Mouse (Mus musculus) MEL (cell line): ENCODE results near the gene Cachd1. TPM values are rescaled to one million over a fixed set of nuclear protein-coding genes. Genes with fewer than 3 reads are reported as not detected.

Source experiments
- DNase-seq: peaks from one replicate; pipeline ENCODE4 v3.0.0; 2011; ENCODE audit warnings: low read depth, low spot score
- H3K27ac ChIP-seq: 2 replicates; pipeline ENCODE4 v1.5.1; 2012; ENCODE audit warnings: low read depth, mild to moderate bottlenecking, control low read depth, low read length, moderate library complexity; ENCODE audit not compliant: control insufficient read depth
- H3K27me3 ChIP-seq, 2 experiments: fragments of 150-350 bp in 1 of 2; sonication (generic) in 1 of 2; 2 replicates each; pipeline ENCODE4 v1.6.1; 2012; ENCODE audit warnings: low read length in 2 of 2, mild to moderate bottlenecking in 2 of 2, improper control_type of control experiment in 1 of 2, moderate library complexity in 1 of 2; ENCODE audit not compliant: insufficient read depth in 2 of 2, control insufficient read depth in 1 of 2
- H3K36me3 ChIP-seq, 2 experiments: 2 replicates each; pipeline ENCODE4 v1.6.1; 2012 to 2014; ENCODE audit warnings: low read length in 2 of 2, improper control_type of control experiment in 1 of 2, inconsistent platforms in 1 of 2, mild to moderate bottlenecking in 1 of 2; ENCODE audit not compliant: insufficient read depth in 2 of 2, control insufficient read depth in 1 of 2
- H3K4me1 ChIP-seq, 2 experiments: fragments of 150-350 bp in 1 of 2; sonication (generic) in 1 of 2; 2 replicates each; pipeline ENCODE4 v1.6.1; 2012; ENCODE audit warnings: low read length in 2 of 2, improper control_type of control experiment in 1 of 2, mild to moderate bottlenecking in 1 of 2; ENCODE audit not compliant: insufficient read depth in 2 of 2, control insufficient read depth in 1 of 2
- H3K4me3 ChIP-seq, 2 experiments: fragments of 150-350 bp in 1 of 2; sonication (generic) in 1 of 2; 2 replicates each; pipeline ENCODE4 v1.5.1; 2012; ENCODE audit warnings: low read depth in 2 of 2, low read length in 2 of 2, mild to moderate bottlenecking in 2 of 2, moderate library complexity in 2 of 2, control low read depth in 1 of 2, improper control_type of control experiment in 1 of 2; ENCODE audit not compliant: control insufficient read depth in 1 of 2, insufficient read depth in 1 of 2
- H3K79me2 ChIP-seq: 2 replicates; pipeline ENCODE4 v1.6.1; 2012; ENCODE audit warnings: mild to moderate bottlenecking, low read length, moderate library complexity; ENCODE audit not compliant: control insufficient read depth, poor library complexity, insufficient read depth
- H3K9ac ChIP-seq: 2 replicates; pipeline ENCODE4 v1.6.1; 2012; ENCODE audit warnings: low read depth, mild to moderate bottlenecking, control low read depth, low read length, moderate library complexity; ENCODE audit not compliant: control insufficient read depth, poor library complexity, severe bottlenecking
- H3K9me3 ChIP-seq: fragments of 150-350 bp; sonication (generic); replicated peaks from 2 replicates; pipeline ENCODE4 v1.6.1; 2012; ENCODE audit warnings: mild to moderate bottlenecking, low read length, improper control_type of control experiment, moderate library complexity; ENCODE audit not compliant: insufficient read depth
- BHLHE40 ChIP-seq: IDR thresholded peaks from 2 replicates; pipeline ENCODE4 v1.6.1; 2012; ENCODE audit warnings: low read depth, mild to moderate bottlenecking, inconsistent platforms, low read length, improper control_type of control experiment, borderline replicate concordance
- CHD1 ChIP-seq: IDR thresholded peaks from 2 replicates; pipeline ENCODE4 v1.6.1; 2012; ENCODE audit warnings: low read depth, mild to moderate bottlenecking, inconsistent platforms, low read length, improper control_type of control experiment
- CHD2 ChIP-seq: IDR thresholded peaks from 2 replicates; pipeline ENCODE4 v1.6.1; 2011; ENCODE audit warnings: low read length, improper control_type of control experiment
- CTCF ChIP-seq, 3 experiments: IDR thresholded peaks in 2 of 3; conservative IDR thresholded peaks in 1 of 3; 2 replicates each; pipeline ENCODE4 v1.5.1; 2011 to 2012; ENCODE audit warnings: low read length in 3 of 3, low read depth in 2 of 3, mild to moderate bottlenecking in 2 of 3, improper control_type of control experiment in 1 of 3, inconsistent platforms in 1 of 3, mixed read lengths in 1 of 3, moderate library complexity in 1 of 3; ENCODE audit not compliant: control insufficient read depth in 1 of 3, insufficient read depth in 1 of 3, poor library complexity in 1 of 3, severe bottlenecking in 1 of 3
- GATA1 ChIP-seq: IDR thresholded peaks from 2 replicates; pipeline ENCODE4 v1.6.1; 2011; ENCODE audit warnings: low read depth, low read length, improper control_type of control experiment
- JUND ChIP-seq: IDR thresholded peaks from 2 replicates; pipeline ENCODE4 v1.6.1; 2011; ENCODE audit warnings: low read depth, mild to moderate bottlenecking, improper control_type of control experiment, low read length
- MAFK ChIP-seq: IDR thresholded peaks from 2 replicates; pipeline ENCODE4 v1.6.1; 2011; ENCODE audit warnings: low read depth, mild to moderate bottlenecking, low read length, improper control_type of control experiment, borderline replicate concordance
- MAZ ChIP-seq: IDR thresholded peaks from 2 replicates; pipeline ENCODE4 v1.6.1; 2012; ENCODE audit warnings: low read depth, mild to moderate bottlenecking, inconsistent platforms, low read length, improper control_type of control experiment
- MEF2A ChIP-seq: IDR thresholded peaks from 2 replicates; pipeline ENCODE4 v1.6.1; 2014; ENCODE audit warnings: low read depth, mild to moderate bottlenecking, inconsistent platforms, low read length, improper control_type of control experiment; ENCODE audit not compliant: poor library complexity, insufficient replicate concordance, severe bottlenecking; ENCODE audit errors: extremely low read depth
- MYC ChIP-seq: IDR thresholded peaks from 2 replicates; pipeline ENCODE4 v1.6.1; 2011; ENCODE audit warnings: low read depth, mild to moderate bottlenecking, low read length, improper control_type of control experiment, moderate library complexity
- NRF1 ChIP-seq: IDR thresholded peaks from 2 replicates; pipeline ENCODE4 v1.6.1; 2014; ENCODE audit warnings: low read depth, mild to moderate bottlenecking, inconsistent platforms, low read length, improper control_type of control experiment, moderate library complexity; ENCODE audit not compliant: poor library complexity, insufficient read depth, severe bottlenecking
- POLR2A ChIP-seq, 2 experiments: IDR thresholded peaks; 2 replicates each; pipeline ENCODE4 v1.6.1; 2011 to 2012; ENCODE audit warnings: low read length in 2 of 2, mild to moderate bottlenecking in 2 of 2, control low read depth in 1 of 2, improper control_type of control experiment in 1 of 2, low read depth in 1 of 2, moderate library complexity in 1 of 2; ENCODE audit not compliant: control insufficient read depth in 1 of 2, insufficient read depth in 1 of 2, poor library complexity in 1 of 2
- SMC3 ChIP-seq: IDR thresholded peaks from 2 replicates; pipeline ENCODE4 v1.6.1; 2011; ENCODE audit warnings: low read depth, low read length, improper control_type of control experiment
- TAL1 ChIP-seq: IDR thresholded peaks from 2 replicates; pipeline ENCODE4 v1.6.1; 2012; ENCODE audit warnings: mild to moderate bottlenecking, inconsistent platforms, low read length, moderate library complexity, mixed read lengths
- USF2 ChIP-seq, 2 experiments: IDR thresholded peaks; 2 replicates each; pipeline ENCODE4 v1.6.1; 2011 to 2012; ENCODE audit warnings: improper control_type of control experiment in 2 of 2, low read length in 2 of 2, borderline replicate concordance in 1 of 2, inconsistent platforms in 1 of 2, low read depth in 1 of 2, mild to moderate bottlenecking in 1 of 2; ENCODE audit not compliant: insufficient read depth in 1 of 2
- ZC3H11A ChIP-seq: IDR thresholded peaks from 2 replicates; pipeline ENCODE4 v1.6.1; 2012; ENCODE audit warnings: low read depth, mild to moderate bottlenecking, inconsistent platforms, low read length, improper control_type of control experiment
- ZMIZ1 ChIP-seq: IDR thresholded peaks from 2 replicates; pipeline ENCODE4 v1.6.1; 2012; ENCODE audit warnings: low read depth, mild to moderate bottlenecking, inconsistent platforms, low read length, improper control_type of control experiment, moderate library complexity
- polyA plus RNA-seq, 2 experiments: library from polyadenylated mRNA; stranded (reverse) in 1 of 2; unstranded in 1 of 2; fragments of >175 nt in 1 of 2; fragments of >200 nt in 1 of 2; gene quantifications; 2 replicates each; pipeline versions ENCODE4 v1.2.1 to v1.2.4; 2012; ENCODE audit warnings: low replicate concordance in 2 of 2, low read depth in 1 of 2; ENCODE audit not compliant: insufficient read length in 2 of 2, insufficient read depth in 1 of 2, missing spikeins in 1 of 2
- total RNA-seq: library from RNA; depleted of rRNA; stranded (reverse); fragments of 300-350 nt; gene quantifications from 2 replicates; pipeline ENCODE4 v1.2.3, GENCODE M21; 2012

Gene Cachd1
- total and polyA plus RNA-seq, 3 experiments: 4.0 to 15.8 TPM; not detected in 1

- H3K4me3 ChIP-seq: no peak overlapping the region
- no peaks in the 10 kb centered on the region for H3K79me2 ChIP-seq
- H3K9me3 ChIP-seq: no peaks in the 10 kb centered on the region
- DNase-seq: no peak
- no peaks in the 10 kb centered on the region for H3K4me1 ChIP-seq
- no peak overlapping the region for H3K9ac ChIP-seq
- H3K36me3 ChIP-seq: no peaks in the 10 kb centered on the region
- no peak for TF ChIP-seq CHD2
- no peak for TF ChIP-seq TAL1
- TF ChIP-seq ZMIZ1: no peak
- no peak for TF ChIP-seq BHLHE40
- no peaks in the 10 kb centered on the region for H3K27me3 ChIP-seq
- H3K27ac ChIP-seq: no peak overlapping the region
Measured at GRCm38 (mm10) chr4:101009092-101009491, 232.6 kb downstream of the Cachd1 start.

- Histone ChIP-seq H3K9ac (no peak overlapping the region), H3K79me2 (no peaks in the 10 kb centered on the region), H3K27me3 (no peaks in the 10 kb centered on the region; a peak in 1 of 4 replicates), H3K4me1 (no peaks in the 10 kb centered on the region), H3K27ac (no peak overlapping the region), H3K4me3 (no peak overlapping the region), H3K9me3 (no peaks in the 10 kb centered on the region), H3K36me3 (no peaks in the 10 kb centered on the region)
- no peak for TF ChIP-seq CHD1
- TF ChIP-seq MAFK: peak; percentile 67; the same call in 1 of the 2 replicates
- DNase-seq: no peak
Measured at GRCm38 (mm10) chr4:101017806-101018205, 241.3 kb downstream of the Cachd1 start.

- no peaks in the 10 kb centered on the region; a peak in 1 of 4 replicates for H3K27me3 ChIP-seq
- H3K27ac ChIP-seq: no peak within 1 kb of the TSS
- DNase-seq: no peak
- no peaks in the 10 kb centered on the region for H3K4me1 ChIP-seq
- H3K79me2 ChIP-seq: no peaks in the 10 kb centered on the region
- no peak within 1 kb of the TSS for H3K9ac ChIP-seq
- H3K4me3 ChIP-seq: no peak within 1 kb of the TSS
- H3K36me3 ChIP-seq: no peaks in the 10 kb centered on the region
- no peaks in the 10 kb centered on the region for H3K9me3 ChIP-seq
- TF ChIP-seq GATA1: no peak
- no peak for TF ChIP-seq ZC3H11A
- TF ChIP-seq JUND: no peak
- TF ChIP-seq MEF2A: no peak
- no peak for TF ChIP-seq BHLHE40
- no peak for TF ChIP-seq SMC3
- no peak for TF ChIP-seq NRF1
- TF ChIP-seq CHD2: no peak
- TF ChIP-seq MYC: no peak
- no peak for TF ChIP-seq USF2 (IDR thresholded peaks at IDR 0.05; ENCODE audit: borderline replicate concordance in 1 of 2, insufficient read depth in 1 of 2, low read depth in 1 of 2, low read length in 2 of 2)
- TF ChIP-seq CTCF (IDR thresholded peaks at IDR 0.05 in 2 of 3, conservative IDR thresholded peaks at IDR 0.05 in 1 of 3; ENCODE audit: control insufficient read depth in 1 of 3, insufficient read depth in 1 of 3, low read depth in 2 of 3, low read length in 3 of 3, poor library complexity in 1 of 3, severe bottlenecking in 1 of 3): no peak
- TF ChIP-seq POLR2A (IDR thresholded peaks at IDR 0.05; ENCODE audit: control insufficient read depth in 1 of 2, insufficient read depth in 1 of 2, low read depth in 1 of 2, low read length in 2 of 2, poor library complexity in 1 of 2): no peak
- no peak for TF ChIP-seq MAZ
Measured at GRCm38 (mm10) chr4:101020596-101020995, 244.1 kb downstream of the Cachd1 start, which contains the start of gene Gm10577. TSS of gene Gm10577 (minus strand) at chr4:101020696.
